Mouse (Mus musculus): Measurements from ENCODE around the gene Glmp. TPM values are rescaled to one million over a fixed set of nuclear protein-coding genes. Genes with fewer than 3 reads are reported as not detected.

The Glmp gene
- 100 to 1,000 TPM; 246 to 254 TPM for polyA plus RNA-seq (2012; fragmentation: generic; extraction: Trizol)

DNA sequence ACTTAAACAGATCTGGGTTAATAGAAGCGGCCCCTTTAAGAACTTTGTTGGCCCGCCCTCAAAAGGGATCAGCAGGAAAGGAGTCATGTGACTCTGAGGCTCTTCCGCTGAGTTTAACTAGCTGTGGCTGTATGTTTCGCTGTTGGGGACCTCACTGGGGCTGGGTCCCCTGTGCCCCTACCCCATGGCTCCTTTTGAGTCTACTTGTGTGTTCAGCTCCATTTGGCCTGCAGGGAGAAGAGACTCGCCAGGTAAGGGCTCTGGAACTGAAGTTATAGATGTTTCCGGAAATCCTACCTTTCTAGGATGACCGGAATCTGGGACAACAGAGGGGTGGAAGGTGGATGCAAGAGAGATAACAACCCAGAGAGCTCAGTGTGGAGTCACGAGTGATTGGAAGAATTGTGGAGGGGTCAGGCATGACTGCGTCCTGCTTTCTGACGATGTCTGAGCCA is at the start of gene Glmp:
Gene Glmp, plus strand, starts transcription at position 73 of the 455 bp plus-strand sequence.

DNA sequence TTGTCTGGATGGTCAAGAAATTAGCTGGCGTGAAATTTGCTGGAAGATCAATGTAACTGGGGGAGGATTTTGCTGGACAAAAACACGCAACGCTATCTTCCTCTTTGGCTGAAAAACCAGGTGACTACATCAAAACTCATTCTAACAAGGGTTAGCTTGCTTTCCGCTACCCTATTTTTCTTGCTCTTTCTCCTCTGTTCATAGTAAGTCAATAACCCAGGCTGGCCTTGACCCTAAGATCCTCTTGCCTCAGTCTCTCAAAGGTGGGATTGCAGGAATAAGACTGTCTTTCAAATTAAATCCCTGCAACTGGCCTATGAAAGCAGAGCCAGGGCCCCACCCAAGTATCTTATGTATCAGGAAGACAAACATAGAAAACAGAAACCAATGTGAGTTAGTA is 37.7 kb upstream of the Glmp start, which contains the start of gene Gm38392:
Gene Gm38392, minus strand, starts transcription at position 101 of the 400 bp plus-strand sequence.

DNA sequence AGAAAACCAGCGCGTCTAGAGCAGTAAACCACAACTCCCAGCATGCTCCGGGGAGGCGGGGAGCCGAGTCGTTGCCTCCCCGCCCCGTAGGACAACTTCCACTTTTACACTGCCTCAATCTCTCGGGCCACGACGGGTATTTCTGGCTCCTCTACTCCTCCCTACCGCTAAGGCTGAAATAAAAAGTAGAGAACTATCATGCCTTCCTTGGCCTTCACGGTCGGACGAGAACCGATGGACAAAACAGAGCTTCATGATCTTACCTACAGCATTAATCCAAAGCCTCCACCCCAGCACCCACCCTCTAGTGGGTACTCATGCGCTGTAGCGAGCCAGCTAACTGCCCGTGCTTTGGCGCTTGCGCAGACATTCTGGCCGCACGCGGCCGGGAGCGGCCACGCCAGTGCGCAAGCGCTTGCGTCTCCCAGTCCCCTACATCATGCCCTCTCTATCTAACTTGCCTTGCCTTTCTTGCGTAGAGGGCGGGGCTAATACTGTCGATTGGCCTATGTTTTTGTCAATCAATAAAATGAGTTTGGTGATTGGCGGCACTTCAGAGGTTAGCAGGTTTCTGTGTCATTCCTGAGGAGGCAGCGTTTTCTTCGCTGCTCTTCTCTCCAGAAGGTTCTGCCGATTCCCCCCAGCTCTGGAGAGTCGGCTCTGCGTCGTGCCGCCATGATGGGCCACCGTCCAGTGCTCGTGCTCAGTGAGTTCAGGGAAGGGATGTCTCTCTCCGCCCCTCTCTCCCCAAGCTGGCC is 28.1 kb upstream of the Glmp start, which contains the start of the genes Tsacc and Cct3:
Gene Tsacc, minus strand, starts transcription at position 439 of the 758 bp plus-strand sequence.
Gene Cct3, plus strand, starts transcription at position 556 of the 758 bp plus-strand sequence.

DNA sequence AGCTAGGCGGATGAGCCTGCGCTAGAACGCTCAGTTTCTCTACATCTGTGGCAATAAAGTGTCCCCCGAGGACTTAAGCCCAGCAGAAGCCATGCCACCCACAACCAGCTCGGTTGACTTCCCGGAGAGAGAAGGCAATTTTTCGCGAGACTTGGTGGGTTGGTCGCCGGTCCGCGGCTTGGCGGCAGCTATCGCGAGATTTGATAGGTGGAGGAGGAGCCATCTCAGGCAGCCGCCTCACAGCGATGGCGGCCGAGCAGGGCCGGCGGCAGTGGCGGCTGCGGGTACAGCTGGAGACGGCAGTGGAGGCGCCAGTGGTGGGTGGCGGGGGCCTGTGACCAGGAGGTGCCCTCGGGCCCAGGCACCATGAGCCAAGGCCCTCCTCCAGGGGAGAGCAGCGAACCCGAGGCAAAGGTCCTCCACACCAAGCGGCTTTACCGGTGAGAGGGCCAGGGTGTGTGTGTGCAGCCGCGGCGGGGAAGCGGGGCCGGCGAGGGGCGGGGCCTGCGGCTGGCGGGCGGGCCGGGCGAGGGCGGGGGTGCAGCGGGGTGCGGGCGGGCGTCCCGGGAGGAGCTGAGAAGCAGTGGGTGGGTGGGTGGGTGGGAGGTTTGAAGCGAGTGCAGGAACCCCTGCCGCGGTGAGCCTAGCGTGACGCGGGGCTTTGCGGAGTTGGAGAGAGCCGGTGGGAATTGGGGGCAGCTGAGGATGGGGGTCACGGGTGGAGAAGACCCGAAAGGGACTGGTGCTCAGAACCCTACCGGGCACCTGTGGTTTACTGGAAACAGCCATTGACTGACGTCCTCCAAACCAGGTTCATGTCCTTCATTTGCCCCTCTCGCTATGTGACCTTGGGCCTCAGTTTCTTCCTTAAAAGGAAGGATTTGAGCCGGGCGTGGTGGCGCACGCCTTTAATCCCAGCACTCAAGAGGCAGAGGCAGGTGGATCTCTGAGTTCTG is 11.5 kb downstream of the Glmp start, which contains the start of the genes Tmem79 and Smg5:
Gene Tmem79, minus strand, starts transcription at position 91 of the 956 bp plus-strand sequence.
Gene Smg5, plus strand, starts transcription at position 203 of the 956 bp plus-strand sequence.

DNA sequence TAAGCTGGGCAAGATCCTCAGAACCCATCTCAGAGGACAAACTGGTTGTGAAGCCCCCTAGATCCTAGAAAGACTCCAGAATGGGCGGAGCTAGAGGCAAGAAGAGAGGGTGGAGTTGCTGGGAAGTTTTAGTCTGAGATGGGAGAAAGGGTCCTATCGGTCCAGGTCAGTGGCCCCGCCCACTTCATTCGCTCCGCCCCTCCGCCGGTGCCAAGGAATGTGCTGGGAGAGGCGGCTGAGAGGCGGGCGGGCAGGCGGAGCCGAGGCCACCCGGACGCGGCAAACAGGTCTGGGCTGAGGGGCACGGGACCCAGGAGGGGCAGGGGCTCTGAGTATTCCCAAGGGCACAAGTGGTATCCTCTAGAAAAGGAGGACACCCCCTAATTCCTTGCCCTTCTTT is 39.5 kb downstream of the Glmp start, which contains the start of gene Paqr6:
Gene Paqr6, plus strand, starts transcription at position 248 of the 400 bp plus-strand sequence.

DNA sequence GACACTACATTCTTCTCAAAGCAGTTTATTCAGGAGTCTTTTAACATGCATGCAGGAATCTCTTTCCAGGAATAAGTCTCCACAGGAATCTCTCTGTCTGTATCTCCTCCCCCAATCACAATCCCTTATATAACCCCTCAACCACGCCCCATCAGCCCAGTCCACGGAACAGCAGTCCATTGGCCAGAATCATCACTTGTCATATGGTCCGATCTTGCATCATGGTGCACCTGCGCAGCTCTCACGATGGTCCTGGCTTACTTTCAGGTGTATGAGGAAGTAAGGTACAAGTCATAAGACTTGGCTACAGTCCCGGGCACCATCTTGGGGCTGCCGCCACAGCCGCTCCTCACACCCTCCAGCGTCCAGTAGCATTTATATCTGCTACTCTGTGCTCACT is 47.8 kb downstream of the Glmp start, which contains the start of gene Bglap3:
Gene Bglap3, minus strand, starts transcription at position 101 of the 400 bp plus-strand sequence.

DNA sequence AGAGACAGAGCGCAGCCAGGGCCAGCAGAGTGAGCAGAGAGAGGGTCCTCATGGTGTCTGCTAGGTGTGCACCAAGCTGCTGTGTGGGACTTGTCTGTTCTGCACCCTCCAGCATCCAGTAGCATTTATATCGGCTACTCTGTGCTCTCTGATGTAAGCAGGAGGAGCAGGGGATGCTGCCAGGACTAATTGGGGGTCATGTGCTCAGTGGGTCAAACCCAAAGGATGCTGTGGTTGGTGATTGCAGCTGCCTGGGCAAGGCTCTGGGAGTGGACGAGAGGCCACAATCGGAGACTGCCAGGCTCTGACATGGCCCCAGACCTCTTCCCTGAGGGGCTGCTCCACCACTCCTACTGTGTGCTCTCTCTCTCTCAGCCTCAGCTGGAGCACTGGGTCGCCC is 53.8 kb downstream of the Glmp start, which contains the start of gene Bglap2:
Gene Bglap2, minus strand, starts transcription at position 101 of the 400 bp plus-strand sequence.

Other genes with a start within 250 kb of the Glmp start
- under 1 TPM in 1 of 2 experiments, not detected in 1; 0.05 TPM for gene Ttc24, start 246.7 kb upstream of the Glmp start, polyA plus RNA-seq (2012; fragmentation: generic; extraction: Trizol)
- gene Iqgap3, start 243.1 kb upstream of the Glmp start, polyA plus RNA-seq (2012; fragmentation: generic; extraction: Trizol), result 10 to 100 TPM; 24.1 to 30.5 TPM
- 10 to 100 TPM in 1 of 2 experiments, 1 to 10 TPM in 1; 7.3 to 18.8 TPM for gene Mef2d, start 182.7 kb upstream of the Glmp start, polyA plus RNA-seq (2012; fragmentation: generic; extraction: Trizol)
- not detected for gene Rhbg, start 70.3 kb upstream of the Glmp start, polyA plus RNA-seq (2012; fragmentation: generic; extraction: Trizol)
- gene Gm38392, start 37.8 kb upstream of the Glmp start, polyA plus RNA-seq (2012; fragmentation: generic; extraction: Trizol), result not detected
- 1 to 10 TPM; 3.2 to 5.0 TPM for gene Tsacc, start 28.0 kb upstream of the Glmp start, polyA plus RNA-seq (2012; fragmentation: generic; extraction: Trizol)
- 100 to 1,000 TPM; 268 to 434 TPM for gene Cct3, start 27.9 kb upstream of the Glmp start, polyA plus RNA-seq (2012; fragmentation: generic; extraction: Trizol)
- 1 to 10 TPM; 1.5 to 2.2 TPM for gene Tmem79, start 11.1 kb downstream of the Glmp start, polyA plus RNA-seq (2012; fragmentation: generic; extraction: Trizol)
- 10 to 100 TPM; 27.4 to 29.6 TPM for gene Smg5, start 11.2 kb downstream of the Glmp start, polyA plus RNA-seq (2012; fragmentation: generic; extraction: Trizol)
- gene Paqr6, start 39.6 kb downstream of the Glmp start, polyA plus RNA-seq (2012; fragmentation: generic; extraction: Trizol), result not detected
- gene Bglap3, start 47.7 kb downstream of the Glmp start, polyA plus RNA-seq (2012; fragmentation: generic; extraction: Trizol), result under 1 TPM; 0.14 to 0.27 TPM
- gene Bglap2, start 53.7 kb downstream of the Glmp start, polyA plus RNA-seq (2012; fragmentation: generic; extraction: Trizol), result under 1 TPM; 0.18 to 0.38 TPM
- under 1 TPM; 0.22 to 0.27 TPM for gene Bglap, start 59.4 kb downstream of the Glmp start, polyA plus RNA-seq (2012; fragmentation: generic; extraction: Trizol)
- gene Pmf1, start 85.3 kb downstream of the Glmp start, polyA plus RNA-seq (2012; fragmentation: generic; extraction: Trizol), result 100 to 1,000 TPM; 110 to 188 TPM
- gene Slc25a44, start 100.1 kb downstream of the Glmp start, polyA plus RNA-seq (2012; fragmentation: generic; extraction: Trizol), result 10 to 100 TPM in 1 of 2 experiments, 1 to 10 TPM in 1; 7.9 to 21.7 TPM
- gene Sema4a, start 136.2 kb downstream of the Glmp start, polyA plus RNA-seq (2012; fragmentation: generic; extraction: Trizol), result 1 to 10 TPM in 1 of 2 experiments, under 1 TPM in 1; 0.44 to 2.2 TPM
- 1,000 to 10,000 TPM in 1 of 2 experiments, 100 to 1,000 TPM in 1; 785 to 1,633 TPM for gene Lmna, start 184.9 kb downstream of the Glmp start, polyA plus RNA-seq (2012; fragmentation: generic; extraction: Trizol)
- 10 to 100 TPM in 1 of 2 experiments, 1 to 10 TPM in 1; 1.7 to 18.5 TPM for gene Mex3a, start 207.4 kb downstream of the Glmp start, polyA plus RNA-seq (2012; fragmentation: generic; extraction: Trizol)
- gene Rab25, start 223.3 kb downstream of the Glmp start, polyA plus RNA-seq (2012; fragmentation: generic; extraction: Trizol), result under 1 TPM in 1 of 2 experiments, not detected in 1; 0.12 TPM
- 100 to 1,000 TPM in 1 of 2 experiments, 10 to 100 TPM in 1; 61.0 to 244 TPM for gene Lamtor2, start 228.1 kb downstream of the Glmp start, polyA plus RNA-seq (2012; fragmentation: generic; extraction: Trizol)
- gene Ubqln4, start 228.7 kb downstream of the Glmp start, polyA plus RNA-seq (2012; fragmentation: generic; extraction: Trizol), result 10 to 100 TPM; 21.9 to 24.2 TPM

Measured in C3H10T1/2 (cell line).